Mouse (Mus musculus) small intestine, adult 2 months (tissue): ENCODE measurements around the gene Cox19.

Source experiments
- CTCF ChIP-seq: fragments of 200-500 bp; IDR thresholded peaks from 2 replicates; pipeline ENCODE4 v1.5.1; 2012; ENCODE audit warnings: low read depth, mild to moderate bottlenecking, control low read depth, inconsistent platforms, low read length, moderate library complexity, mixed read lengths; ENCODE audit not compliant: insufficient replicate concordance, insufficient read length; ENCODE audit errors: extremely low read depth
- POLR2A ChIP-seq: fragments of 200-500 bp; IDR thresholded peaks from 2 replicates; pipeline ENCODE4 v1.6.1; 2012; ENCODE audit warnings: low read depth, mild to moderate bottlenecking, control low read depth, inconsistent platforms, low read length, moderate library complexity

- peak; percentile 78; the same call in 1 of the 2 replicates for TF ChIP-seq CTCF
- TF ChIP-seq POLR2A, result no peak
Observed at GRCm38 (mm10) chr5:139353496-139353895, 2.3 kb upstream of the Cox19 start.
